Mouse (Mus musculus) lung, postnatal 0 days (tissue): ENCODE data around the gene Dkkl1. TPM values are rescaled to one million over a fixed set of nuclear protein-coding genes. Genes with fewer than 3 reads are reported as not detected.

Experiments used
- ATAC-seq: fragments of 200-750 bp; cut with Nextera tagmentation; 2 replicates; pipeline ENCODE4 v1.8.0; 2017; ENCODE audit warnings: moderate library complexity
- DNase-seq: peaks from one replicate; pipeline ENCODE4 v3.0.0-alpha.2; 2016; ENCODE audit warnings: low spot score
- H3K27ac ChIP-seq: fragments of 300-500 bp; sonication (generic); 2 replicates; pipeline ENCODE4 v1.5.1; 2014; ENCODE audit warnings: antibody characterized with exemption, mild to moderate bottlenecking, low read length, mixed read lengths
- H3K27me3 ChIP-seq: fragments of 300-500 bp; sonication (generic); replicated peaks from 2 replicates; pipeline ENCODE4 v1.6.1; 2014; ENCODE audit warnings: low read length, mixed read lengths; ENCODE audit not compliant: insufficient read depth
- H3K36me3 ChIP-seq: fragments of 300-500 bp; sonication (generic); 2 replicates; pipeline ENCODE4 v1.6.1; 2014; ENCODE audit warnings: low read length, mixed read lengths; ENCODE audit not compliant: insufficient read depth
- H3K4me1 ChIP-seq: fragments of 300-500 bp; sonication (generic); 2 replicates; pipeline ENCODE4 v1.6.1; 2014; ENCODE audit warnings: antibody characterized with exemption, low read depth, low read length, mixed read lengths; ENCODE audit not compliant: insufficient read depth
- H3K4me2 ChIP-seq: fragments of 300-500 bp; sonication (generic); replicated peaks from 2 replicates; pipeline ENCODE4 v1.6.1; 2014; ENCODE audit warnings: low read depth, mild to moderate bottlenecking, low read length, moderate library complexity, mixed read lengths
- H3K4me3 ChIP-seq: fragments of 300-500 bp; sonication (generic); 2 replicates; pipeline ENCODE4 v1.5.1; 2014; ENCODE audit warnings: low read depth, low read length
- H3K9ac ChIP-seq: fragments of 300-500 bp; sonication (generic); replicated peaks from 2 replicates; pipeline ENCODE4 v1.6.1; 2014; ENCODE audit warnings: low read depth, mild to moderate bottlenecking
- H3K9me3 ChIP-seq: fragments of 300-500 bp; sonication (generic); 2 replicates; pipeline ENCODE4 v1.6.1; 2016; ENCODE audit warnings: low read length, mixed read lengths
- CTCF ChIP-seq: IDR thresholded peaks from 2 replicates; pipeline ENCODE4 v1.5.1; 2016; ENCODE audit warnings: antibody characterized with exemption, mild to moderate bottlenecking
- EP300 ChIP-seq: IDR thresholded peaks from 2 replicates; pipeline ENCODE4 v1.6.1; 2016; ENCODE audit warnings: antibody characterized with exemption, mild to moderate bottlenecking, control low read depth
- WGBS: fragments of 180-500 bp; shearing (Covaris S2); extraction: QIAGEN DNeasy Blood & Tissue Kit; methylation state at CpG from one replicate; pipeline ENCODE4 v1.1.7; 2014; 5-methylcytosine and 5-hydroxymethylcytosine counted together
- polyA plus RNA-seq: library from polyadenylated mRNA; unstranded; fragments of >200 nt; fragmentation: Nextera tagmentation; extraction: Ambion mirVana; gene quantifications from 2 replicates; pipeline ENCODE4 v1.2.1, GENCODE M21; 2015

Gene Dkkl1
- polyA plus RNA-seq, 1 experiment from 2014 or later, result 1.1 TPM

DNA sequence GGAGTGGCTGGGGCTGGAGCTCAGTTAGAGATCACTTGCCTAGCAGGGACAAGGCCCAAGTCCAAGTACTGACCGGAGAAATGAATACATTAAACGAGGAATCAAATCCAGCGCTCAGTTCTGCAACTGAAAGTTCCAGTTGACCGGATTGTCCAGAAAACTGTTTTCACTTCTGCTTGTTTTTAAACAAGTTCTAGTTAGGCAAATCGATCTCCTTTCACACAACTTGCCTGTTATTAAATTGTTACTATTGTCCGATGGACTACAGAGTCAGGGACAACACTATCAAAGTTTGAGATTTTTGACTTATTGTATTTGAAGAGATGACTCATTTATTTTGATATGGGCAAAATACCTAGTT lies 29.4 kb upstream of the Dkkl1 start:
- no peak overlapping the region for H3K9ac ChIP-seq
- no peaks in the 10 kb centered on the region for H3K27me3 ChIP-seq
- WGBS, result 83% methylated on average over 6 of the region's 6 CpGs
- no peak for TF ChIP-seq EP300
- no peak for DNase-seq
- H3K4me3 ChIP-seq, result no peak overlapping the region
- ATAC-seq, result no peak
- H3K4me1 ChIP-seq, result no peaks in the 10 kb centered on the region
- peak overlapping the region; percentile 41; the same call in 1 of the 2 replicates for H3K4me2 ChIP-seq
- no peaks in the 10 kb centered on the region for H3K36me3 ChIP-seq
- H3K9me3 ChIP-seq, result no peaks in the 10 kb centered on the region
- H3K27ac ChIP-seq, result no peak overlapping the region

DNA sequence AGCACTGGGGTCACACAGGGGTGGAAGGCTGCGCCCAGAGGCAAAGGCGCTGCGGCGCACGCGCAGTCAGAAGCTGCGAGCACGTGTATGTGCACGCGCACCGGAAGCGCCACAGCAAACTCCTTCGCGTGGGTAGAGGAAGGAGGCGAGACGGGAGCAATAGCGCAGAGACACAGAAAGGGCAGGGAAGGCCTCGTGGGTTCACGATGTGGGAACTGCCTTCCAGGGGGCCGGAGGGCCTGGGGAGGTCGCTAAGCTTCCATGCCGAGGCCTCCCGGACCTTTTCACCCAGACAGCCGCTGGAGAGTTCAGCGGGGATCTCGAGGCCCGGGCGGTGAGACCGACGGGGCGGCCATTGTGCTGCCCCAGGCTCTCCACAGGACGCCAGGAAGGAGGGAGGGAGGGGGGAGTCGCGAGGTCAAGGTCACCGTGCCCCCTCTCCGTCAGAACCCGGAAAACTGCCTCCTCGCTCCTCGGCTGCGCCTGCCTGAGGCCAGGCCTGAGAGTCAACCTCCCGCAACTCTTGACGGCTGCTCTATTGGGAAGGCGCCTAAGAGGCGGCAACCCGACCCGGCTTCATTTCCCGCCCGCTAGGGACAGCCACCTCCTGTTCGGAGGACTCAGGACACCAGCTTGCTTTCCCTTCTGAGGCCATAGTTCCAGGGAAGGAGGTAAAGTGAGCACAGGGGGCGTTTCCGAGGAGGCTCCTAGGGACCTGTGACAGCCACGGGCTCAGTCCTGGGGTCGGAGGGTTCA lies 28.9 kb upstream of the Dkkl1 start, which contains the start of gene Slc6a16:
Gene Slc6a16, plus strand, starts transcription at position 453 of the 756 bp plus-strand sequence.
- Histone ChIP-seq H3K4me3 (peak within 1 kb of the TSS; percentile 24), H3K9me3 (no peaks in the 10 kb centered on the region), H3K9ac (no peak within 1 kb of the TSS), H3K27me3 (no peaks in the 10 kb centered on the region), H3K36me3 (no peaks in the 10 kb centered on the region), H3K4me1 (no peaks in the 10 kb centered on the region), H3K4me2 (peak within 1 kb of the TSS; percentile 41), H3K27ac (no peak within 1 kb of the TSS)
- ATAC-seq, result peak; percentile 58
- WGBS, result 28% methylated on average over 51 of the region's 53 CpGs
- peak; percentile 39 for DNase-seq
- TF ChIP-seq EP300 (no peak), CTCF (peak; percentile 31)

DNA sequence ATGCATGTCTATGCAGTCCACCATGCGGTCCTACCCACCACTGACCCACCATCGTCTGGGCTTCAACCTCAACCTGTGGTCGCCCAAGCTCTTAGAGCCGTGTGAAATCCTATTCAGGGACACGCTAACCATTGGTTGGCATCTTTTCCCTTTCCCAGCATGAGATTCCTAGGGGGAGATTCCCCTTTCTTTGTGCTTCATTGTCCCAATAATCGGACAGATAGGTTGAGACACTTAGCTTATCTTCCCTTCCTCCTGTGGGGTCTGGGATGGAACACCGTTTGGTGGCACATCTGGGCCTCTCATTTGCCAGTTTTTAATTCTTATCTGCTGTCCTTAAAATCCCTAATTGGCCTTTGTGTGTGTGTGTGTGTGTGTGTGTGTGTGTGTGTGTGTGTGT lies 28.2 kb upstream of the Dkkl1 start:
- Histone ChIP-seq H3K4me2 (no peak overlapping the region), H3K4me1 (no peaks in the 10 kb centered on the region), H3K9ac (no peak overlapping the region), H3K36me3 (no peaks in the 10 kb centered on the region), H3K9me3 (no peaks in the 10 kb centered on the region), H3K27ac (no peak overlapping the region), H3K27me3 (no peaks in the 10 kb centered on the region), H3K4me3 (no peak overlapping the region)
- WGBS, result 84% methylated on average over 7 of the region's 7 CpGs
- no peak for ATAC-seq
- TF ChIP-seq EP300 (no peak), CTCF (no peak)
- no peak for DNase-seq

DNA sequence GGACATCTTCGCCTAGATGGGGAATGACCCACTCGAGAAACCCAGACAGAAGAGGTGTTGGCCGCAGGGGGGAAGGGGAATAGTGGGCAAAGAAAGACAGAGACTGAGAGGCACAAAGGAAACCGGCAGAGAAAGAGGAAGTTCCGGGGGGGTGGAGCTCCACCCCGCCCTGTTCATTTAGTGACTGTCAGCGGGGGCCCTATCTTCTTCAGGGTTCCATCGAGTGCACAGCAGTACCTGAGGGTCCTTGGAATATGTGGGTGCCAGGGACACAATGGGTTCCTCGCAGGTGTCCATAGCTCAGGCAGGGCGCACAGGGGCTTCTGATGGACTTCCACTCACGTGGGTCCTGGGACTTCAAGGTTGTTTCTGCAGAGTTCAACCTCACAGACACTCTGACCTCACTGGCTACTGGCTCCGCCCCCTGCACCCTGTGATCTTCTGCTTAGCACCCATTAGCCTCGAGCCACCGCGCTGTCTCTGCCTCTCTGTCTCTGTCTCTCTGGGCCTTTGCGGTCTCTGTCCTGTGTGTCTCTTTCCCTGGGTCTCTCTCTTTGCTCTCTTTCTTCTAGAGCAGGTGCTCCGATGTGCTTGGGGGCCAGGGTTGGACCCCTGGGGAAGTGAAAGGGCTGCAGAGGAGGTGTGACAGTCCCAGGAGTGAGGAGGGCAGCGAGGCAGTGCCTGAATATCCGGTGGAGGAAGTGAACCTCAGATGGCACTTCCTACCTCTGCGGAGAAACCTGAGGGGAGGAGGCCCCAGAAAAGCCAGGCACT lies 27.0 kb upstream of the Dkkl1 start, which contains the start of gene Cd37:
Gene Cd37, minus strand, starts transcription at position 393 of the 774 bp plus-strand sequence.
- Histone ChIP-seq H3K27me3 (no peaks in the 10 kb centered on the region), H3K9me3 (no peaks in the 10 kb centered on the region), H3K4me1 (peaks cover 11% of the 10 kb centered on the region; the same call in 1 of the 2 replicates), H3K4me3 (no peak within 1 kb of the TSS), H3K4me2 (no peak within 1 kb of the TSS; the same call in 1 of the 2 replicates), H3K9ac (no peak within 1 kb of the TSS), H3K27ac (0 out of 2 replicates have a peak within 1 kb of the TSS, but pooled peaks have one; percentile 43), H3K36me3 (no peaks in the 10 kb centered on the region)
- TF ChIP-seq CTCF, result no peak
- TF ChIP-seq EP300, result no peak
- DNase-seq (peak; percentile 46), ATAC-seq (0 out of 2 replicates have a peak, but pooled peaks have one; percentile 12)
- WGBS, result 31% methylated on average over 20 of the region's 20 CpGs

DNA sequence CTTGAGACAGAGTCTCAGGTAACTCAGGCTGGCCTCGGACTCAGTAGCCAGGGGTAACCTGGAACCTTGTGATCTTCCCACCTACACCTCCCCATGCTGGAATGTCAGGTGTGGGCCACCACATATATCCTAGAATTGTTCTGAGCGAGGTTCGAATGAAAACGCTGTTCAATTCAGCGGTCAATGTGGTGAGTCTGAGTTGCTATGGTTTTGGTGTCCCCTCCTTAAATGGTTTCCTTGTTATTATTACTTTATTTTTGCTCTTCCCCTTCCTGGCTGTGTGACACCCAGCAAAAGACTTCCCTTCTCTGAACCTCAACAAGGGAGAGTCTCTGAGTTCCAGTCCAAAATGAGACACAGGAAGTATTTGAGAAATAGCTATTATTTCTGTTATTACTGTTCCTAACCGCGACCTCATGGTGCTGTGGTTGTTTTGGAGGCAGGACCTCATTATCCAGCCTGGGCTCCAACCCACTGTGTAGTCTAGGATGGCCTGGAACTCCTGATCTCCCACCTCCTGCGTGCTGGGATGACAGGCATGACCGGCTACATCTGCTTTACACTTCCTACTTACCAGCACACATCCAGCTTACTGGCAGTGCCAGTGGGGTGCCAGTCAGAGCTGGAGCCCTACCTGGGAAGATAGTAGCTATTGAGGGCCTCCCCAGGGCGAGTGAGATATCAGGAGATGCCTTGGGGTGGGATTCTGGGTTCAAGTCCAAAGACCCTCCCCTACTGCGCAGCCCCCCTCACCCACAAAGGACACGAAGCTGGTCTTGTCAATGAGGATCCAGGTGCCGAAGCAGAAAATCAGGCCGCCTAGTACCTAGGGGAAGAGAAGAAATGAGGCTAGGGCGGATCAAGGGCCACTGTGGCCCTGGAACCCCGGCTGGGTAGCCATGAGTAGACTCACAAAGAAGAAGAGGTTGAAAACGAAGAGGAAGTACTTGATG lies 26.1 kb upstream of the Dkkl1 start:
- Histone ChIP-seq H3K4me1 (peaks cover 13% of the 10 kb centered on the region; the same call in 1 of the 2 replicates), H3K9me3 (no peaks in the 10 kb centered on the region), H3K36me3 (no peaks in the 10 kb centered on the region), H3K27ac (0 out of 2 replicates have a peak overlapping the region, but pooled peaks have one; percentile 43), H3K9ac (no peak overlapping the region), H3K4me2 (no peak overlapping the region; the same call in 1 of the 2 replicates), H3K4me3 (no peak overlapping the region), H3K27me3 (no peaks in the 10 kb centered on the region)
- 73% methylated on average over 17 of the region's 17 CpGs for WGBS
- TF ChIP-seq EP300 (no peak), CTCF (no peak)
- peak; percentile 44 for DNase-seq
- ATAC-seq, result no peak
